Mouse (Mus musculus) ES-E14 (cell line): ENCODE results near the gene Unk. TPM values are rescaled to one million over a fixed set of nuclear protein-coding genes. Genes with fewer than 3 reads are reported as not detected.
A peak's percentile ranks its signal among the peaks of the same experiment; 100 is the strongest.

Experiments
- DNase-seq: peaks from one replicate; pipeline ENCODE4 v3.0.0-alpha.2; 2013; ENCODE audit warnings: low read depth, low spot score
- H3K27ac ChIP-seq: 2 replicates; pipeline ENCODE4 v1.5.1; 2012; ENCODE audit warnings: low read depth, mild to moderate bottlenecking, low read length, moderate library complexity, mixed read lengths; ENCODE audit not compliant: poor library complexity, insufficient read depth, severe bottlenecking
- H3K36me3 ChIP-seq: 2 replicates; pipeline ENCODE4 v1.6.1; 2012; ENCODE audit warnings: mild to moderate bottlenecking, low read length, moderate library complexity, mixed read lengths; ENCODE audit not compliant: control insufficient read depth, poor library complexity, insufficient read depth, severe bottlenecking
- H3K4me1 ChIP-seq, 2 experiments: fragments of 150-350 bp in 1 of 2; sonication (generic) in 1 of 2; 2 replicates each; pipeline ENCODE4 v1.6.1; 2012; ENCODE audit warnings: low read length in 2 of 2, mild to moderate bottlenecking in 1 of 2, mixed read lengths in 1 of 2; ENCODE audit not compliant: control insufficient read depth in 2 of 2, insufficient read depth in 2 of 2, poor library complexity in 1 of 2
- H3K4me3 ChIP-seq, 2 experiments: fragments of 150-350 bp in 1 of 2; sonication (generic) in 1 of 2; 2 replicates each; pipeline ENCODE4 v1.5.1; 2012; ENCODE audit warnings: low read length in 2 of 2, low read depth in 1 of 2, mild to moderate bottlenecking in 1 of 2, mixed read lengths in 1 of 2; ENCODE audit not compliant: insufficient read depth in 1 of 2, poor library complexity in 1 of 2, severe bottlenecking in 1 of 2
- H3K9ac ChIP-seq: 2 replicates; pipeline ENCODE4 v1.6.1; 2012; ENCODE audit warnings: low read depth, mild to moderate bottlenecking, low read length, mixed read lengths; ENCODE audit not compliant: poor library complexity, insufficient read depth, severe bottlenecking
- H3K9me3 ChIP-seq: fragments of 150-350 bp; sonication (generic); 2 replicates; pipeline ENCODE4 v1.6.1; 2012; ENCODE audit warnings: low read depth, mild to moderate bottlenecking, low read length; ENCODE audit not compliant: control insufficient read depth, insufficient read depth
- CHD2 ChIP-seq: IDR thresholded peaks from 2 replicates; pipeline ENCODE4 v1.6.1; 2014; ENCODE audit warnings: mild to moderate bottlenecking, low read depth, low read length, inconsistent platforms
- HCFC1 ChIP-seq: IDR thresholded peaks from 2 replicates; pipeline ENCODE4 v1.6.1; 2012; ENCODE audit warnings: low read length, inconsistent platforms, borderline replicate concordance; ENCODE audit not compliant: insufficient read depth
- MAFK ChIP-seq: IDR thresholded peaks from 2 replicates; pipeline ENCODE4 v1.6.1; 2014; ENCODE audit warnings: mild to moderate bottlenecking, low read depth, low read length, inconsistent platforms; ENCODE audit not compliant: insufficient read depth
- ZC3H11A ChIP-seq: IDR thresholded peaks from 2 replicates; pipeline ENCODE4 v1.6.1; 2012; ENCODE audit warnings: low read depth, mild to moderate bottlenecking, inconsistent platforms, low read length, borderline replicate concordance
- ZNF384 ChIP-seq: IDR thresholded peaks from 2 replicates; pipeline ENCODE4 v1.6.1; 2012; ENCODE audit warnings: low read depth, low read length, inconsistent platforms
- in situ Hi-C, 2 experiments: fragments of 600-800 bp; cut with MboI; formaldehyde crosslinking; loops; one replicate each; pipeline ENCODE4 v1.15.1; 2025; ENCODE audit warnings: low sequenced_read_pairs in 2 of 2, inconsistent platforms in 1 of 2; ENCODE audit not compliant: unreplicated experiment in 2 of 2
- total RNA-seq: library from RNA; depleted of rRNA; stranded (reverse); fragments of 300-350 nt; gene quantifications from 2 replicates; pipeline ENCODE4 v1.2.3, GENCODE M21; 2012

Unk gene
- total RNA-seq, 1 experiment = 32.5 TPM

DNA sequence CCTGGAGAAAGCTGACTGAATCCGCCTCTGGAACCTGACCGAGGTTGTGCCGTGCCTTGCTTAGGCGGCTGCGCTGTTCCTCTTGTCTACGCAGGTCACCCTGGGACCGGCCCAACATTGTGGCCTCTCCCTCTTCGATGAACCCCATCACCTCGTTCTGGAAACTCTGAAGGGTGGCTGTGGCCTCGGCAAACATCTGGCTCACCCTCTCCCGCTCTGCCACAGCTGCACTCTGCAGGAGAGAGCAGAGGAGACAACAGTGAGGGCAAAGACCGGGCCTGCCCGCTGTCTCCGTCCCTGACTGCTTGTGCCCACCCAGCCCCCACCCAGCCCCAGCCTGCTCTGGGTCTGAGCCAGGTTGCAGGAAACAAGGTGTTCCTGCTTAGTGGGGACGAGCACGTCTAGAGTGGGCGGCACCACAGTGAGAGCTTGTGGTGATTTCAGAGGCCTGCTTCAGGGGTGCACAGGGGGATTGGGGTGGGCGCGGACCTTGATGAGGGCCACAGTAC is 77.7 kb downstream of the Unk start:
- in situ Hi-C loops = no loop called here
- no peaks in the 10 kb centered on the region for H3K9me3 ChIP-seq
- H3K36me3 ChIP-seq = no peaks in the 10 kb centered on the region
- DNase-seq = no peak
- peak overlapping the region; percentile 44 for H3K9ac ChIP-seq
- no peak overlapping the region for H3K27ac ChIP-seq
- TF ChIP-seq HCFC1 (no peak), MAFK (no peak), ZC3H11A (no peak), CHD2 (no peak)
- peak overlapping the region; percentile 39 to 67 for H3K4me3 ChIP-seq
- H3K4me1 ChIP-seq = peaks cover 10 to 40% of the 10 kb centered on the region in 2 experiments

DNA sequence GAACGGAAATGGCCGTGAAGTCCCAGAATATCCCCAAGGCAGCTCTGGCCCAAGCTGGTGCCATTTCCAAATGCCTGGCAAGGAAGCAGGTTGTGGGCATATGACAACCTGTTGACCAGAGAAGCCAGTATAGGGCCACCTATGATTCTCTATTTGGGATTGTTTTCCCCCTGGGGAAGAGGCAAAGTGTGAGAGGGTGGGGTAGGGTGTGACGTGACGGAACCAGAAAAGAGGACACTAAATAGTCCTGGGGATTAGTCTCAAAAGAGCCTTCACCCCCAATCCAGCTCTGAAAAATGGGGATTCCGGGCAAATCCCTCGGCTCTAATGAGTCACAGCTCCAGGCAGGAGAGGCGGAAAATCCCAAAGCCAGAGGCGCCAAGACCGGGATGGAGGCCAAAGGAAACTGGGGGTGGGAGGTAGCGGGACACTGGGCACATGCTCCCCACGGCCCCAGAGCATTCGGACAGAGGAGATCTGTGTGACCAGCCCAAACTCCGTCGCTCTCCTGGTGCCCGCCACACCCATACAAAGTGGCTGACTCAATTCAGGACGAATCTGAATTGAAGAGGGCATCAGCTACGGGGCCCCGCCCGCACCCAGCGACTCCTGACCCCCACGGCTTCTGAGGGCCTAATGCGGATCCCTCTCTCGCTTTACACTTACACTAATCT is 78.5 kb downstream of the Unk start:
- TF ChIP-seq CHD2 (no peak), MAFK (no peak), ZNF384 (no peak), ZC3H11A (no peak), HCFC1 (no peak)
- DNase-seq = no peak
- no peak overlapping the region for H3K27ac ChIP-seq
- in situ Hi-C loops = no loop called here
- H3K4me1 ChIP-seq = peaks cover 10 to 38% of the 10 kb centered on the region in 2 experiments
- no peaks in the 10 kb centered on the region for H3K36me3 ChIP-seq
- 0 out of 2 replicates have a peak overlapping the region, but pooled peaks have one; percentile 5 for H3K9ac ChIP-seq
- no peaks in the 10 kb centered on the region for H3K9me3 ChIP-seq
- H3K4me3 ChIP-seq = peak overlapping the region; percentile 39 to 67; a peak in 3 of 4 replicates

- peaks cover 7 to 30% of the 10 kb centered on the region in 2 experiments for H3K4me1 ChIP-seq
- H3K9ac ChIP-seq = peak overlapping the region; percentile 28
- TF ChIP-seq ZC3H11A (no peak), CHD2 (no peak), MAFK (no peak), HCFC1 (no peak), ZNF384 (no peak)
- in situ Hi-C loops = no loop called here
- no peak overlapping the region for H3K27ac ChIP-seq
- H3K9me3 ChIP-seq = no peaks in the 10 kb centered on the region
- peak overlapping the region; percentile 45 to 46 for H3K4me3 ChIP-seq
- DNase-seq = no peak
- no peaks in the 10 kb centered on the region for H3K36me3 ChIP-seq
Measured at GRCm38 (mm10) chr11:116109441-116110081, 79.4 kb downstream of the Unk start.

GRCm38 (mm10) chr11:116110131-116110530 is 80.0 kb downstream of the Unk start:
- no peaks in the 10 kb centered on the region for H3K36me3 ChIP-seq
- H3K27ac ChIP-seq = no peak overlapping the region
- H3K4me3 ChIP-seq = peak overlapping the region; percentile 45 to 46
- TF ChIP-seq HCFC1 (no peak), ZNF384 (no peak), CHD2 (no peak), MAFK (no peak)
- in situ Hi-C loops = no loop called here
- H3K9ac ChIP-seq = peak overlapping the region; percentile 28; the same call in 1 of the 2 replicates
- no peak for DNase-seq
- H3K4me1 ChIP-seq = peaks cover 4 to 29% of the 10 kb centered on the region in 2 experiments; a peak in 3 of 4 replicates
- no peaks in the 10 kb centered on the region for H3K9me3 ChIP-seq
